Mouse (Mus musculus) CH12.LX (cell line): ENCODE results near the gene Aldh8a1. TPM values are rescaled to one million over a fixed set of nuclear protein-coding genes. Genes with fewer than 3 reads are reported as not detected.

Experiments used
- DNase-seq: peaks from one replicate; pipeline ENCODE4 v3.0.0-alpha.2; 2013; ENCODE audit errors: extremely low read depth
- H3K27ac ChIP-seq: 2 replicates; pipeline ENCODE4 v1.5.1; 2012; ENCODE audit warnings: low read depth, mild to moderate bottlenecking, control low read depth, moderate library complexity; ENCODE audit not compliant: insufficient read depth
- H3K27me3 ChIP-seq: replicated peaks from 2 replicates; pipeline ENCODE3; 2012; ENCODE audit warnings: inconsistent platforms
- H3K36me3 ChIP-seq, 2 experiments: replicated peaks in 1 of 2; 2 replicates each; pipeline versions ENCODE3 to v1.6.1; 2012; ENCODE audit warnings: inconsistent platforms in 1 of 2, low read length in 1 of 2, mild to moderate bottlenecking in 1 of 2, mixed read lengths in 1 of 2, moderate library complexity in 1 of 2; ENCODE audit not compliant: control insufficient read depth in 1 of 2, insufficient read depth in 1 of 2
- H3K4me1 ChIP-seq, 2 experiments: 2 replicates each; pipeline ENCODE4 v1.6.1; 2012; ENCODE audit warnings: inconsistent platforms in 1 of 2, moderate library complexity in 1 of 2; ENCODE audit not compliant: insufficient read depth in 2 of 2, control insufficient read depth in 1 of 2
- H3K4me2 ChIP-seq: 2 replicates; pipeline ENCODE4 v1.6.1; 2012; ENCODE audit warnings: low read depth, mild to moderate bottlenecking, control low read depth; ENCODE audit not compliant: poor library complexity, insufficient read depth, severe bottlenecking
- H3K4me3 ChIP-seq, 3 experiments: fragments of 150-350 bp in 1 of 3; sonication (generic) in 1 of 3; replicated peaks in 1 of 3; 2 replicates each; pipeline versions ENCODE3 to v1.5.1; 2011 to 2012; ENCODE audit warnings: low read depth in 2 of 3, low read length in 2 of 3, mild to moderate bottlenecking in 2 of 3, moderate library complexity in 2 of 3, control low read depth in 1 of 3, improper control_type of control experiment in 1 of 3, inconsistent platforms in 1 of 3, mixed read lengths in 1 of 3; ENCODE audit not compliant: poor library complexity in 1 of 3
- H3K79me2 ChIP-seq: replicated peaks from 2 replicates; pipeline ENCODE4 v1.6.1; 2012; ENCODE audit warnings: mild to moderate bottlenecking, moderate library complexity; ENCODE audit not compliant: control insufficient read depth, poor library complexity, insufficient read depth, severe bottlenecking; ENCODE audit errors: extremely low read depth
- H3K9ac ChIP-seq: 2 replicates; pipeline ENCODE4 v1.6.1; 2012; ENCODE audit warnings: low read depth, mild to moderate bottlenecking, control low read depth, moderate library complexity; ENCODE audit not compliant: insufficient read depth
- H3K9me3 ChIP-seq: replicated peaks from 2 replicates; pipeline ENCODE3; 2012; ENCODE audit warnings: low read length, inconsistent platforms, mixed read lengths
- CHD2 ChIP-seq: IDR thresholded peaks from 2 replicates; pipeline ENCODE4 v1.6.1; 2011; ENCODE audit warnings: low read length, improper control_type of control experiment
- E2F4 ChIP-seq: IDR thresholded peaks from 2 replicates; pipeline ENCODE4 v1.6.1; 2011; ENCODE audit warnings: low read depth, low read length, improper control_type of control experiment; ENCODE audit not compliant: insufficient replicate concordance
- ELF1 ChIP-seq: IDR thresholded peaks from 2 replicates; pipeline ENCODE4 v1.6.1; 2014; ENCODE audit warnings: low read depth, mild to moderate bottlenecking, inconsistent platforms, low read length, improper control_type of control experiment
- ETS1 ChIP-seq: conservative IDR thresholded peaks from 2 replicates; pipeline ENCODE4 v1.6.1; 2012; ENCODE audit warnings: low read depth, mild to moderate bottlenecking, inconsistent platforms, low read length, improper control_type of control experiment, moderate library complexity
- GABPA ChIP-seq: IDR thresholded peaks from 2 replicates; pipeline ENCODE4 v1.6.1; 2012; ENCODE audit warnings: low read depth, low read length, improper control_type of control experiment, inconsistent platforms; ENCODE audit not compliant: insufficient replicate concordance
- IRF4 ChIP-seq: IDR thresholded peaks from 2 replicates; pipeline ENCODE4 v1.6.1; 2014; ENCODE audit warnings: low read depth, mild to moderate bottlenecking, inconsistent platforms, low read length, improper control_type of control experiment
- KAT2A ChIP-seq: IDR thresholded peaks from 2 replicates; pipeline ENCODE4 v1.6.1; 2012; ENCODE audit warnings: low read length, improper control_type of control experiment, inconsistent platforms; ENCODE audit not compliant: insufficient replicate concordance
- MAFK ChIP-seq: IDR thresholded peaks from 2 replicates; pipeline ENCODE4 v1.6.1; 2011; ENCODE audit warnings: low read length, improper control_type of control experiment; ENCODE audit not compliant: insufficient replicate concordance
- MEF2A ChIP-seq: IDR thresholded peaks from 2 replicates; pipeline ENCODE4 v1.6.1; 2014; ENCODE audit warnings: low read depth, mild to moderate bottlenecking, inconsistent platforms, low read length, improper control_type of control experiment, borderline replicate concordance
- NELFE ChIP-seq: IDR thresholded peaks from 2 replicates; pipeline ENCODE4 v1.6.1; 2011; ENCODE audit warnings: low read depth, low read length, improper control_type of control experiment
- NRF1 ChIP-seq: IDR thresholded peaks from 2 replicates; pipeline ENCODE4 v1.6.1; 2014; ENCODE audit warnings: low read depth, mild to moderate bottlenecking, inconsistent platforms, low read length, improper control_type of control experiment, moderate library complexity
- POLR2A ChIP-seq: IDR thresholded peaks from 2 replicates; pipeline ENCODE4 v1.6.1; 2011; ENCODE audit warnings: low read depth, mild to moderate bottlenecking, improper control_type of control experiment, low read length
- RCOR1 ChIP-seq: conservative IDR thresholded peaks from 2 replicates; pipeline ENCODE4 v1.6.1; 2012; ENCODE audit warnings: low read depth, mild to moderate bottlenecking, inconsistent platforms, low read length, improper control_type of control experiment
- SIN3A ChIP-seq: IDR thresholded peaks from 2 replicates; pipeline ENCODE4 v1.6.1; 2012; ENCODE audit warnings: low read length, improper control_type of control experiment, inconsistent platforms
- SMC3 ChIP-seq: IDR thresholded peaks from 2 replicates; pipeline ENCODE4 v1.6.1; 2011; ENCODE audit warnings: low read depth, low read length, improper control_type of control experiment
- TBP ChIP-seq: conservative IDR thresholded peaks from 2 replicates; pipeline ENCODE4 v1.6.1; 2011; ENCODE audit warnings: low read depth, low read length, improper control_type of control experiment
- TCF12 ChIP-seq: IDR thresholded peaks from 2 replicates; pipeline ENCODE4 v1.6.1; 2014; ENCODE audit warnings: low read depth, mild to moderate bottlenecking, inconsistent platforms, low read length, improper control_type of control experiment
- USF1 ChIP-seq: IDR thresholded peaks from 2 replicates; pipeline ENCODE4 v1.6.1; 2014; ENCODE audit warnings: low read depth, mild to moderate bottlenecking, inconsistent platforms, low read length, improper control_type of control experiment
- ZKSCAN1 ChIP-seq: IDR thresholded peaks from 2 replicates; pipeline ENCODE4 v1.6.1; 2012; ENCODE audit warnings: low read depth, inconsistent platforms, low read length, improper control_type of control experiment, borderline replicate concordance
- ZMIZ1 ChIP-seq: IDR thresholded peaks from 2 replicates; pipeline ENCODE4 v1.6.1; 2012; ENCODE audit warnings: low read depth, mild to moderate bottlenecking, inconsistent platforms, low read length, improper control_type of control experiment
- dilution Hi-C: fragments of 300-500 bp; cut with MboI; formaldehyde crosslinking; loops from 2 replicates; pipeline ENCODE4 v1.14.3; 2020; ENCODE audit warnings: low sequenced_read_pairs; ENCODE audit not compliant: extremely low pct_unique_long_range_greater_than_20kb, extremely low pct_ligation_motif_present
- in situ Hi-C: fragments of 300-500 bp; cut with MboI; formaldehyde crosslinking; loops from 3 replicates; pipeline ENCODE4 v1.14.3; 2019; ENCODE audit warnings: low sequenced_read_pairs, low pct_ligation_motif_present, low pct_unique_long_range_greater_than_20kb, mixed read lengths
- polyA plus RNA-seq: library from polyadenylated mRNA; unstranded; fragments of >175 nt; gene quantifications from 2 replicates; pipeline ENCODE4 v1.2.1, GENCODE M21; 2012; ENCODE audit warnings: low read depth; ENCODE audit not compliant: insufficient read length
- total RNA-seq, 2 experiments: library from RNA; depleted of rRNA; stranded (reverse); fragments of 300-350 nt in 1 of 2; fragments of >200 nt in 1 of 2; gene quantifications; 2 replicates each; pipeline ENCODE4 v1.2.3; 2012 to 2014

Gene Aldh8a1
- total and polyA plus RNA-seq, 3 experiments: 0.08 to 0.11 TPM; not detected in 1

DNA sequence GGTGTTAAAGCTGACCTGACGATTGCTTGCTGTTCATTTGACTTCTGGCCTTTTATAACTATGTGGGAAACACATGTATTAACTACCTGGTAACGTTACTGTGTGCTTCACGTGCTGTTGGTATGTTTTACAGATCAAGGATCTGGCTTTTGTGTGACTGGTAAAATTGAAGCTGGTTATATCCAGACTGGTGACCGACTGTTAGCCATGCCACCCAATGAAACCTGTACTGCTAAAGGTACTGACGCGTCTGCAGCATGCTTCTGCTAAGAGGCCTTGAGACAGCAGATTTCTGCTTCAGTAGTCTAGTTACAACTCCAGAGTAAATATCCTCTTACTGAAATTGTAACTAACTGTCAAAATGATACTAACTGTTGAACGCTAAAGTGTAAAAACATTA is 22.6 kb upstream of the Aldh8a1 start:
- no peaks in the 10 kb centered on the region for H3K79me2 ChIP-seq
- no peak overlapping the region for H3K27ac ChIP-seq
- H3K9me3 ChIP-seq: no peaks in the 10 kb centered on the region
- peaks cover 0 to 8% of the 10 kb centered on the region in 2 experiments; a peak in 2 of 4 replicates for H3K4me1 ChIP-seq
- no peak for TF ChIP-seq GABPA
- TF ChIP-seq SMC3: no peak
- no peak for TF ChIP-seq NRF1
- no peak for TF ChIP-seq CHD2
- no peak overlapping the region for H3K4me2 ChIP-seq
- peaks cover 68 to 90% of the 10 kb centered on the region in 2 experiments for H3K36me3 ChIP-seq
- H3K9ac ChIP-seq: no peak overlapping the region
- in situ Hi-C loops: no loop called here
- DNase-seq: no peak
- no peak overlapping the region for H3K4me3 ChIP-seq
- dilution Hi-C loops: no loop called here
- no peaks in the 10 kb centered on the region for H3K27me3 ChIP-seq

- peaks cover 0 to 21% of the 10 kb centered on the region in 2 experiments; a peak in 2 of 4 replicates for H3K4me1 ChIP-seq
- H3K36me3 ChIP-seq: peaks cover 69 to 91% of the 10 kb centered on the region in 2 experiments
- H3K79me2 ChIP-seq: no peaks in the 10 kb centered on the region; the same call in 1 of the 2 replicates
- no peaks in the 10 kb centered on the region for H3K9me3 ChIP-seq
- DNase-seq: no peak
- H3K4me2 ChIP-seq: no peak overlapping the region
- TF ChIP-seq POLR2A (no peak), NRF1 (no peak), E2F4 (no peak), MAFK (no peak), TCF12 (no peak), IRF4 (no peak), ZMIZ1 (no peak), ETS1 (no peak), USF1 (no peak), RCOR1 (no peak), MEF2A (no peak), NELFE (no peak), TBP (no peak), ZKSCAN1 (no peak), SIN3A (no peak), ELF1 (no peak), KAT2A (no peak)
- H3K4me3 ChIP-seq: no peak overlapping the region
- H3K27me3 ChIP-seq: no peaks in the 10 kb centered on the region
- dilution Hi-C loops (no loop called here), in situ Hi-C loops (no loop called here)
- H3K27ac ChIP-seq: no peak overlapping the region
- H3K9ac ChIP-seq: no peak overlapping the region
Observed at GRCm38 (mm10) chr10:21357986-21358385, 19.1 kb upstream of the Aldh8a1 start.
